Mouse (Mus musculus) hematopoietic stem cell, adult 5-6 weeks (primary cell): ENCODE data around the gene Rnls. TPM values are rescaled to one million over a fixed set of nuclear protein-coding genes. Genes with fewer than 3 reads are reported as not detected.
"Not testable (repeated sequence)": the region's sequence is repeated elsewhere in the genome, so short reads cannot be mapped to it uniquely, and the experiment has no call there.

ENCODE experiments used
- ATAC-seq, 2 experiments: fragments of 125-278 bp in 1 of 2; replicated peaks in 1 of 2; 2 replicates each; pipeline ENCODE4 v1.8.0; 2016 to 2017; ENCODE audit warnings: inconsistent platforms in 2 of 2, mild to moderate bottlenecking in 2 of 2, moderate number of reproducible peaks in 2 of 2, low read depth in 1 of 2, moderate TSS enrichment in 1 of 2; ENCODE audit not compliant: low FRiP score in 2 of 2, poor library complexity in 2 of 2, severe bottlenecking in 2 of 2, insufficient read depth in 1 of 2, low TSS enrichment in 1 of 2
- total RNA-seq: library from RNA; stranded (forward); fragments of 172-1452, 232-1000 nt; gene quantifications from 2 replicates; pipeline ENCODE4 v1.2.3, GENCODE M21; 2017

The Rnls gene
- total RNA-seq = 0.19 and 1.7 TPM in 2 replicates

DNA sequence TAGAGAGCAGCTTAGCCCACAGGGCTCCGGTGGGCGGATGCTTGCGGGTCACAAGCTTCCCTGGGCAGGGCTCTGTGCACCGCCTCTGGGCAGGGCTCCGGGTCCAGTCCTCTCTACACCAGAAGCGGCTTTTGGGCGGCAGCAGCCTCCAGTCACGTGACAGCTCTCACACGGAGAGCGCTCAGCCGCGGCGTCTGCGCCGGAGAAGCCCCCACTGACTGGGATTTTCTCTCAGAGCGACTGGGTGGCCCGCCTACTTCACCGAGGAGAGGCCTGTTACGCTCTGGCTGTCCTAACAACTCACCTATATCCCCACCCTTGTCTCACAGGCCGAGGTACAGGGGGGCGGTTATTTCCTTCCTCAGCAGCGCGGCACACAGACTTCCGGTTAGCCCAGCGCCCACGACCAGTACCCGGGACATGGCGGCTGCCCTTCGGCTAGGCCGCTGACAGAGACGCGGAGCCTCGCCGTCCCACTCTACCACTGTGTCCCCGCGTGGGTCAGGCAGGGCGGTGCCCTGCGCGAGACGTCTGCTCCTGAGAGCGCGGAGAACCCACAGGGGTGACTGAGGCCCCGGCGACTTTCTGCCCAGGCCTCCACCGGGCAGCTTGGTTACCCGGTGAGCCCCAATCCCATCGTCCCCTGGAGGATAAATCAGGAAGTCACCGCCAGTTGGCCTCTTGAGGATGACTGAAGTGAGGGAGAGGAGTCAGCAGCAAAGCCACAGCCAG is at the start of gene Rnls:
Gene Rnls, minus strand, starts transcription at position 645 of the 732 bp plus-strand sequence.
- peak; percentile 98 for ATAC-seq

DNA sequence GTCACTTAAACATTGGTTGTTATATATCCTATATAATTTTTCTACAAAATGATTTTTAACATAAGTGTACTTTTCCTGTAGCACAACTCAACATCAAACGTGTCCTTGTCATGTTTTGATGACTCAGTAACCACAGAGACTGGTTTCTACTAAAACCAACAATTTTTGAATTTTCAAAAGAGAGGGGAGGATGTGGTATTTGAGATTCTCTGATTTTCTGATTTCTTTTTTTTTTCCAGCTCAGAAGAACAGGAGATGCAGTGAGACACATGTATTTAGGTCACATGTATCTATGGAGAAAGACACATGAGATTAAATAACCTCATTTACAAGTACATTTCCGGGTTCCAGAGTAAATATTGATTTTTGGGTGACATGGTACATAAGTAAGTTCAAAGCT is 37.4 kb upstream of the Rnls start:
- no peak for ATAC-seq

DNA sequence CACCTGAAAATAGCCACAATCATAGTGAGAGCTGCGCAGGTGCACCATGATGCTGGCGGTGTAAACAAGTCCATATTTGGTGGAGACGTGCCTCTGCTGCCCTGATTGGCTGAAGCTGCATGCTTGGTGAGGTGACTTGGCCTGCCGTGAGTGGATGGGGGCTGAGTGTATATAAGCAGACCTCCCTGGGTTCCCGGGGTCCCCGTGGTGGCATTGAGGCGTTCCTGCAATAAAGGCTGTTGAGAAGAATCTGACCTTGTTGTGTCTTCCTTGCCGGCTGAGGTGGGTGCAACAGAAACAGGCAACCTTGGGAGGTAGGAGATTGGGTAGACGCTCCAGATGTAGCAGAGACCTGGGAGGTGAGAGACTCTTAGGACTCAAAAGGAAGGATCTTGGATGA is 27.3 kb upstream of the Rnls start:
- ATAC-seq = not testable (repeated sequence)

DNA sequence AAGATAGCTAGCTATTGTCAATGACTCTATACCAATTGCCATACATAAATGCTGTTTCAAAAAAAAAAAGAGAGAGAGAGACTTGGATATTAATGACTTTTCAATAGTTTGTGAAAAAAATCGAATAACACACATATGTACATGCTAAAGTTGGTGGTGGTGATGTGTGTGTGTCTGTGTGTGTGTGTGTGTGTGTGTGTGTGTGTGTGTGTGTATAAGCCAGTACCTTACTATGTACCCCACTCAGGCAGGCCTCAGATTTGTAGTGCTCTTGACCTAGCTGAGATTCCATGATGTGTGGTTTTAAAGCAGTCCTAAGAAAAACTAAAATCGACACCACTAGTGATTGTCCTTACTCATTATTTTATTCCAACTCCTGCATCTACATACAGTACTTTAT is 11.3 kb downstream of the Rnls start:
- no peak for ATAC-seq

DNA sequence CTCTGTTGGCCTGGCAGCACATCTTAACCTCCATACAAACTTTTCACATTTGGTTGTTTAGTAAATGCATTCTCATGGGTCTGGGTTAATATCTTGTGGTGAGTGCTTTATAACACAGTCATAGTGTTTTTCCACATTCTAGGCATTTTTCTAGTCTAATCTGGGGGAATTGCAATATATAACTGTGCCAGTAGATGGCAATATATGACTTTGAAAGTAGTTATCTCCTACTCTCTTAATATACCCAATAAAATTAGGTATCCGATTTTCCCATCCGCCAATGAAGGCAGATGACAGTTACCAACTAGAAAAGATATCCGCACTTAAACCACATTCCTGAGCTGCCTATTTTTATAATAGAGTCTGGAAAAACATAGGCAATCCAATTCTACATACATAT is 11.7 kb downstream of the Rnls start:
- ATAC-seq = no peak; a peak in 1 of 4 replicates

DNA sequence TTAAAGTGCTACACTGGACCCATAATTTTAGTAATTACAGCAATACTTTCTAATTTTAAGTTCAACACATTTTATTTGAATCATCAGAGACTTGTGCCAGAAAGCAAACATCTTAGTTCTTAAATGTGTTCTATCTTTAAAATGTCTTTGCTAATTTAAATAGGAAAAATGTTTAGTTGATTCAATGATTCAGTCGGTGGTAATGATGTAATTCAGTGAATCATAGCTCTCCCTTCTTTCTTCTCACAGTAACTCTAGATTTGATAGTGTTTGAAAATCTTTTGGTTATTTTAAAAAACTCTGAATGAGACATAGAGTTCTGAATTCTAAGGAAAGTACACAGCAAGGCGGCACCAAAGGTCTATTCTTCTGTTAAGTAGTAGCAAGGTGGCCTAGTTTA is 23.3 kb downstream of the Rnls start:
- no peak for ATAC-seq

DNA sequence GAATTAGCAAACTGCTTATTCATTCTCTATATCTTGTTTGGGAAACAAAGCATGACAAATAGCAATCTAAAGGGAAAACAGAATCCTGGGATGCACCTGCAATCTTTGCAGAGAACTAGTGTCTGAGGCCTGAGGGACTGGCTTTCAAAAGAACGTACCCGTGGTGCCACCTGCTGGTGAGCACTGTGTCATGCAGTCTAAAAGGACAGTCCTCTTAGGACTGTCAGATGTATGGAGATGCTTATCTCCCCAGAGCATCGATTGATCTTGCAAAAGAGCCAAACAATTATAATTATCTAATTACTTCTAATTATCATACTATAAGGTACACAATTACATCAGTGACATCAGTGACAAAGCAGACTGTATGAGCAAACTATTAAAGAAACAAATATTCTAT is 25.4 kb downstream of the Rnls start:
- peak; percentile 73 to 76; a peak in 3 of 4 replicates for ATAC-seq

DNA sequence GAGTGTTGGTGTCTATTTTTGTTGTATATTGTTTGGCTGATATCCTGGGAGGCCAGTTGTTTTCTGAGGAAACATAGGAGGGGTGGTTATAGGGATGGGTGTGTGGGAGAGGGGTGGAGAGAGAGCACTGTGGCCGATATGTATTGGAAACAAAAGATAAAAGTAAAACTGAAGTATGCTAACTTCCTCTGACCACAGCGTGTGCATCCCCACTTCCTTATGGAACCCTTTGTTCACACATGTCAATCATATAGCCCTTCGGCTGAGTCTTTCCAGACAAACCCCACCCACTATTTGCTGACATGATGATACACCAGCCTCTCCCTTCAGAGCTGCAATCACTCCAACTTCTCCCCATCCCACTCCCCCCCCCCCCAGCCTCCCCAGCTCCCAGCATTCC is 35.1 kb downstream of the Rnls start:
- ATAC-seq = no peak

DNA sequence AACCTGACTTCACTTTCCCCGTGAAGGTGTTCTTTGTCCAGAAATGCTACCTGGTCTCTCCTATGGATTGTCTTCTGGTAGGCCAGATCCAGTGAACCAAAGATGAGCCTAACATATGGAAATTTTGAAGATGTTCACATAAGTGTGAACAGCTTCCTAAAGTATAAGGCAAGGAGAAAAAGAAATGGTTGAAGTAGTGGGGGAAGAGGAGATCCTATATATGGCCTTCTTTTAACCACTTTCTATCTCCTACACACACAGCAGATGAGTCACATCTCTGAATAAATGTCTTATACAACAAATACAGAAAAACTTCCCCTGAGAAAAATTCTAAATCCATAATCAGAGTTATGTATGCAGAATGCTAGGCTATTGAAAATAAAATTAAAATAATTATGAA is 52.0 kb downstream of the Rnls start:
- ATAC-seq = no peak

DNA sequence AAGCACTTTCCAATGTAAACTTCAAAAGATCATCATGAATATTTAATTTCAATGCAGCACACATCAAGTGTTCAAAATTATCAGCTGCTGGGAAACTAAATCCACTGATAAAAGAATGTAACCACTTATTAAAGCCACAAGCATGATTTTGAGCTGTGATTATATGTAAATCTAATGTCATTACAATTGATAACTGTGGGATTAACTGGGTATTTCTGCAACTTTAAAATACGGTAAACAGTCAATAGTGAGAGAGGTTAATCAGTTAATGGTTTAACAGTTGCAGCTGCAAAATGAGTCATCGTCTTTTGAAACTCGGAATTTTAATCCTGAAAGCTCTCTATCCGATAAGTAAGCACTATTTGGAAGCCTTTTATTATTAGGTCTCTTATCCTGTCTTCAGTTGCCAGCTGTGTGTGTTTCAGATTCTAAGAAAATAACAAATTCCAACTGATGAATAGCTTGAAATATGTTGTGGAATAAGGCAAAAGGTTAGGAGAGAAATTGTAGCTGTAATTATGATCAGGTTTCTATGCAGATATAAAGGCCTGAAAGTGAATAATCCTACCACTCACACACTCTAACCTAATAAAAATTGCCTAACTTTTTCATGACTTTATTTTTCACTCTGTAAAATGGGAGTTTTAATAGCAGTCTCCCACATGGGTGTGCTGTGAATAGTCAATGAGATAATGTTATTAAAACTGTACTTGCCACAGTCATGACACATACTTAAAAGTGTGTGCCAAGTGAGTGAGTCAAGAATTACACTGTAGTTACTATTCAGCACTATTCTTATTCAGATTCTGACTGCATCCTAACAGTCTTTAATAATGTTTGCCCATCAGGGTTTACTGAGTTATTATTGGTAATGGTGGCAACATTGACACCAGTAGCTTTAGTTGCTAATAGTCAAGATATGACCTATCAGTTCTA is 65.1 kb downstream of the Rnls start:
- no peak for ATAC-seq

DNA sequence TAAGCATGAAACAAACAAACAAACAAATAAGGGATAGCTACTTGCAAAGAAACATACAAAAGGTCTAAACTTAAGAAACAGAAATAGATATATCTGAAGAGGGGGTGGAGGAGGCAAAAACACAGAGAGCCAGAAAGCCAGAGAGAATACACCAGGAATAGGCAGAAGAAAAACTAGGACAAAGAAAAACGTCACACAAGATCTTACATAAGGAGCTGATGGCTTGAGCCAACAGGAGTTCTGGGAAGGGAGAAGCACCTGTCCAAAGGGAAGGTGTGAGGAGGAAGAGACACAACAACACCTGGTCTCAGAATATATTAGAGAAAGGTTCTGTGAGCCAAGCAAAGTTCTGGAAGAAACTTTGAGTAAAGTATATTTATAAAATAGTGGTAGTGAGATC is 73.3 kb downstream of the Rnls start:
- no peak for ATAC-seq

DNA sequence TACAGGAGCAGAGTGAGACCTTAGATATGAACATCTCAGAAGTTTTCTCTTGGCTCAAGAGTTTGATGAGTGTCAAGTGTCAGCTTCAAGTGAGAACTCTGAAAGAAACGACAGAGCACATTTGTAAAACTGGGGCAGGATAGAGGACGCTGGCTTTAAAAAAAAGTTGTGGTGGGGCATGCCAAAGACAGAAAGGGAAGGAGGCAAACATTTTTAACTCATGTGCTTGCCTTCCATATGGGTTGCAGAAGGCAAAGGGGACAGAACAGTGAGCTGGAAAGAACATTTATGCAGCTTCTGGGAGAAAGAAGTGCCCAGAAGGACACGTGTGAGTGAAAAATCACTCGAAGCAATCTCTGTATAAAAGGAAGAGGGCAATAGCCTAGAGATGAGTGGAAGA is 75.0 kb downstream of the Rnls start:
- ATAC-seq = no peak

DNA sequence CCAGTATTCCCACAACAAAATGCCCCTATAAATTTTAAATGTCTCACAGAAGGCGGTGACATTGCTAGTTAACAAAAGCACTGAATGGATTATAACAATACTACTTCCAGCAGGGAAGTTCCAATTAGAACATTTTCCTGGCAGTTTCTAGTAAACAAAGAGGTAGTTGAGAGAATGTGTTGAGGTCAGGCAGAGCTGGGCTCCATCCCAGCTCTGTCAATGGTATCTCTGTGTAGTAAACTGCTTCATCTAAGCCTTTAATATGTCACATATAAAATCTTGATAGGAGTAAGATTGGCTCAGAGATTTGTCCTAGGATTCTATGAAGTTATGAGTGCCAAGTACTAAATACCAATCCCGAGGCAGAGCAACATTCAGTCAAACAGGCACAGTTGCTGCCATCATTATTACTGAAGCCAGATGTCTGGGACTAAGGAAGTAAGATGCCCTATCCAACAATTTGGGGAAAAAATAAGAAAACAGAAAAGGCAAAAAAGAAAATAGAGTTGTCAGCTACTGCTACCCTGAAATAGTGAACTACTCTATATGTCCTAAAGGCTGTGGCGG is 92.3 kb downstream of the Rnls start:
- no peak for ATAC-seq

DNA sequence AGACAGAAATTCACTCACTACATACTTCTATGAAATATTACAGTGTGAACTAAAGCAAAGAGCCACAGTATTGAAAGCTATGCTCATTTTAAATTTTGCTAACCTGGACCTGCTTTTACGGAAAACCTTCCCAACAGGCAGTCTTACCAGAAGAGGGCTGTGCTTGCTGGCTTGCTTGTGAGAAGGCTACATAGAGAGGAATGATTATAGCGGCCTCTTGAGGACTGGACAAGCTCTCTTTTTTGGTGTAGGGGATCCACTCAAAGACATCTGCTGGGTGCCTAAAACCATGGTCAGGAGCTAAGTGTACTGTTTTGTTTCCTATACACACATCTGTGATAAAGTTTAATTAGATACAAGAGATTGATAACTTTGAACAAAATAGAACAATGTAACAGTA is 95.8 kb downstream of the Rnls start:
- ATAC-seq = no peak

DNA sequence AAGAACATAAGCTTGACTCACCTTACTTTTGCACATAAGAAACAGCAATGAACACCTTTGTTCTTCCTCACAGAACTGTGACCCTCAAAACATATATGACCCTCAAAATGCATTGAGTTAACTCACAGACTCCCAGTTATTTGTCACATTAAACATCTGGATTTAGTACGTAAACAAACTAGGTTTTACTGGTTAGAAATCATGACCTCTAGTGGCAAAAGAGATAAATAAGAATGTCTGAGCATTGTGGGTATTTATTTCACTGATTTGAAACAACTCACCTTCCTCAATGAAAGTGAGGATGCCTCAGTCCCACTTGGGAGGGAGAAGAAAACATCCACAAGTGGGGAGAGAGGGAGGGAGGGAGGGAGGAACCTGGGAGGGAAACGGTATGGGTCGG is 109.1 kb downstream of the Rnls start:
- no peak for ATAC-seq

DNA sequence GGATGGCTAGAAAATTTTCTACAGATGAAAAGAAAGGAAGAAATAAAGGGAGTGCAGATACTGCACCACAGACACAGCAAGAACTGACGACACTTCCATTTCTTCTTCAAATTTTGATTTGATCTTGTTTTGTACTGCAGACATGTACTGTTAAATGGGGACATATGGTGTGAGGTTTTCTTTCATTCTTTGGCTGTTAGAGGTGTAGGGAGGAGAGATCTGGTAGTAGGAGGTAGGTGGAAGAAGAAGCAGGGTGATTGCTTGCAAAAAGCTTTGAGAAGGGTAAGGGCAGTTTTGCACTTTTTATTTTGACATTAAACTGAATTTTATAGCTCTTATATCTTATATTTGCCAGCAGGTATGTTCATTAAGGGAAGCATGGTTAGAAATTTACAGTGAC is 115.7 kb downstream of the Rnls start:
- no peak for ATAC-seq

DNA sequence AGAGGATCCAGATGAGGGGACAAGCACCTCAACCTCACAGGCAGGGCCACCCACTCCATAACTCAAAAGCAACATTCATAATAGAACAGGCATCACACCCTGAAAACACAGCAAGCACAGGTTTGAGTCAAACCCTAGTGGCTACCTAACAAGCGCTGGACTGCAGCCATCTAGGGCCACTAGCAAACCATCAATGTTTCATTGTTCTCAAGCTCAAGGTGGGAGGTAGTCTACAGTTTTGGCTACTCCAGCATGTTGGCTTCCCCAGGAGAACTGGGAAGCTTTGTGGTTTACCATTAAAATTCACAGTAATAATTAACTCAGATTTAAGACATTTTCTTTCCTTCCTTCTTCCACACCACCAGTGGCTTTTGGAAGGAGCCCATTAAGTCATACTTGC is 118.4 kb downstream of the Rnls start:
- ATAC-seq = no peak

DNA sequence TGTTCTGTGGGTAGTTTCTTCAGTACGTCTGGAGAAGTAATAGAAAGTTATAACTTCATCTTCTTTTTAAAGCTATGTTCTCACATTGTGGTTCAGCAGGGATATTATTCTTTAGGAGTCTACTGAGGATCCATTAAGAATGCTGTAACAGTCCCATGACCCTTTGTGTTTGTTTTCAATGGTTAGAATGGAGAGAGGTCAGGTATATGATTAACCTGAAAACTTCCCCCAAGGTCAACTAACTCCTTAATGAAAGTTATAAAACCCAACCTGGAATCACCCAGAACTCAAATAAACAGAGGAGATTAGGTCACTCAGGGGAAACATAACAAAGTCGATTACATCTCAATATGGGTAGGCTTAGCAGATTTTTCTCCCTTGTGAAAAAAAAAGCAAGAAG is 120.5 kb downstream of the Rnls start:
- ATAC-seq = no peak
